Mouse (Mus musculus) megakaryocyte, embryonic 14.5 days (primary cell): Measurements from ENCODE around the gene Ttc21a.

ENCODE experiments used
- FLI1 ChIP-seq: IDR thresholded peaks from 2 replicates; pipeline ENCODE4 v1.6.1; 2012; ENCODE audit warnings: low read length, inconsistent platforms, mixed read lengths
- GATA1 ChIP-seq: IDR thresholded peaks from 3 replicates; pipeline ENCODE4 v1.6.1; 2012; ENCODE audit warnings: mixed read lengths, low read length, inconsistent platforms, borderline replicate concordance

- TF ChIP-seq GATA1 (no peak), FLI1 (no peak)
Observed at GRCm38 (mm10) chr9:119941407-119941806, 4.0 kb downstream of the Ttc21a start.
